Mouse (Mus musculus): Measurements from ENCODE around the gene Lgalsl.

DNA sequence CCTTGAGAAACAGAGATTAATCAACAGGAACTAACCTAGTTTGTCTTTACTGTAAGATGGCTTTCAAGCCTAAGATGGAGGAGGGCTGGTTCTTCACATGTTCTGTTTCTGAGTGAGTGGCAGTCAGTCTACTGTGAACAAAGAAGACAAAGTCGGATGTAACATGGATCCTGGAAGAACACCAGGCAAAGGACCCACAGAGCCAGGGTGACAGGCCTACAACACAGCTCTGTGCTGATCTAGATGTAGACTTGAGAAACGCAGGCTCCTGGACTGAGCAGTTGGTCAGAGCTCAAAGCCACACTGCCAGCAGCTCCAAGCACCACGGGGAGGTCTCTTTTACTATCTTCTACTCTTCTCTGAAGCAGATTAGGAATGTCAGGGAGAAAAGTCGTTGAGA lies 37.2 kb downstream of the Lgalsl start:
- no peak for TF ChIP-seq GATA1 (IDR thresholded peaks at IDR 0.05; ENCODE audit: low read length)
- no peak for TF ChIP-seq TAL1 (IDR thresholded peaks at IDR 0.05; ENCODE audit: low read length)
